Mouse (Mus musculus): ENCODE results near the gene Prtn3.

- TF ChIP-seq CTCF (IDR thresholded peaks at IDR 0.05; ENCODE audit: control insufficient read depth, insufficient read depth, low read length) (no peak), POLR2A (IDR thresholded peaks at IDR 0.05; ENCODE audit: borderline replicate concordance, control insufficient read depth, low read depth, low read length) (no peak)
Observed at GRCm38 (mm10) chr10:79838151-79838550, 36.1 kb upstream of the Prtn3 start.

Data from bone marrow, adult 2 months (tissue).